Mouse (Mus musculus): ENCODE results near the gene Cmc1. TPM values are rescaled to one million over a fixed set of nuclear protein-coding genes. Genes with fewer than 3 reads are reported as not detected.
"Not testable (repeated sequence)": the region's sequence is repeated elsewhere in the genome, so short reads cannot be mapped to it uniquely, and the experiment has no call there.

Cmc1 gene
- polyA plus RNA-seq, 1 experiment from 2014 or later = 41.5 TPM

DNA sequence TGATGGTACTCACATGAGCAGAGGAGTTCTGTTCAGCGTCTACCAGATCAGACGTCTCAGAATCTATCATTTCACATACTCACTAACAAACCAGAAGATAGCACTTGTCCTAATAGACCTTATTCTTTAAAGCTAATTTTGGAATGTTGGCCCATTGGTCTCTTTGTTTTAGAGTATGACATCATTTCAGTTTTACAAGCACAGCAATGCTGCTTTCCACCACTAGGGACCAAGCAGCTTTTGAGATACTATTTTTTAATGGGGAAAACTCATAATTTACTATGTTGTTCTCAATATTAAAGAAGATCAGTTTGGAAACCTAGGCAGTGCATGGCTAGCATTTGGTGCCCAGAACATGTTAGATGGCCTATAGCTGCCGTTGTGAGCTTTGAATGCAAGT lies 7.3 kb upstream of the Cmc1 start:
- no peak for ATAC-seq (ENCODE audit: low FRiP score)

DNA sequence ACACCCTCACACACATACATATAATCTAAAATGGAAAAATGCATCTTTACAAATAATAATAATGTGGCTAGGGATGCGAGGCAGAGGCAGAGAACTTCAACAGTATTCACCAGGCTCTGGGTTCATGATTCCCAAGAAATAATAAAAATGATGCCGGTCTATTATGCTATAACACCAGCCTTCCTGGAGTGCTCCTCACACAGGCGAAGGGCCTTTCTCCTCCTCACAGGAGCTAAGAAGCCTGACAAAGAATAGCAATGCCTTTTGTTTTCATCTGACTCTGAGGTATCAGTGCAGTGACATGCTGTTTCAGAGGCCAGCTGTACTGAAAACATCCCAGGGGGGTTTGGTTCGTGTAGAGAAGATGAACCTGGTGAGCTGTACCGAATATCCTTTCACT lies 4.7 kb upstream of the Cmc1 start:
- Histone ChIP-seq H3K4me2 (no peak overlapping the region), H3K4me3 (ENCODE audit: low read depth, low read length) (no peak overlapping the region), H3K4me1 (ENCODE audit: control insufficient read depth, insufficient read depth, low read length) (no peaks in the 10 kb centered on the region), H3K36me3 (ENCODE audit: control insufficient read depth, insufficient read depth, low read length) (no peaks in the 10 kb centered on the region), H3K27me3 (ENCODE audit: control insufficient read depth, insufficient read depth, low read length) (no peaks in the 10 kb centered on the region), H3K9ac (ENCODE audit: low read length) (no peak overlapping the region), H3K27ac (ENCODE audit: low read depth, low read length) (no peak overlapping the region), H3K9me3 (ENCODE audit: control insufficient read depth, low read length) (no peaks in the 10 kb centered on the region)
- WGBS = 79% methylated on average over 5 of the region's 5 CpGs
- DNase-seq (ENCODE audit: low spot score, missing footprints) (no peak), ATAC-seq (ENCODE audit: low FRiP score) (no peak)

More for the DNA sequence above, 7.3 kb upstream of the Cmc1 start:
- H3K4me3 ChIP-seq (ENCODE audit: low read depth, low read length) = no peak overlapping the region
- 92% methylated on average over 3 of the region's 3 CpGs for WGBS
- no peak overlapping the region for H3K27ac ChIP-seq (ENCODE audit: low read depth, low read length)
- H3K4me2 ChIP-seq = no peak overlapping the region
- H3K4me1 ChIP-seq (ENCODE audit: control insufficient read depth, insufficient read depth, low read length) = no peaks in the 10 kb centered on the region
- H3K36me3 ChIP-seq (ENCODE audit: control insufficient read depth, insufficient read depth, low read length) = no peaks in the 10 kb centered on the region
- no peaks in the 10 kb centered on the region for H3K9me3 ChIP-seq (ENCODE audit: control insufficient read depth, low read length)
- no peak overlapping the region for H3K9ac ChIP-seq (ENCODE audit: low read length)
- DNase-seq (ENCODE audit: low spot score, missing footprints) = no peak
- no peaks in the 10 kb centered on the region for H3K27me3 ChIP-seq (ENCODE audit: control insufficient read depth, insufficient read depth, low read length)

- H3K4me1 ChIP-seq (ENCODE audit: control insufficient read depth, insufficient read depth, low read length) = peaks cover 2% of the 10 kb centered on the region; the same call in 1 of the 2 replicates
- H3K27me3 ChIP-seq (ENCODE audit: control insufficient read depth, insufficient read depth, low read length) = no peaks in the 10 kb centered on the region
- no peak overlapping the region for H3K4me2 ChIP-seq
- H3K36me3 ChIP-seq (ENCODE audit: control insufficient read depth, insufficient read depth, low read length) = no peaks in the 10 kb centered on the region
- no peaks in the 10 kb centered on the region for H3K9me3 ChIP-seq (ENCODE audit: control insufficient read depth, low read length)
- H3K9ac ChIP-seq (ENCODE audit: low read length) = no peak overlapping the region
- H3K4me3 ChIP-seq (ENCODE audit: low read depth, low read length) = no peak overlapping the region
- DNase-seq (ENCODE audit: low spot score, missing footprints) (no peak), ATAC-seq (ENCODE audit: low FRiP score) (no peak)
- H3K27ac ChIP-seq (ENCODE audit: low read depth, low read length) = no peak overlapping the region
- 100% methylated on average over 1 of the region's 1 CpGs for WGBS
Measured at GRCm38 (mm10) chr9:118151221-118151507, 1.2 kb upstream of the Cmc1 start.

DNA sequence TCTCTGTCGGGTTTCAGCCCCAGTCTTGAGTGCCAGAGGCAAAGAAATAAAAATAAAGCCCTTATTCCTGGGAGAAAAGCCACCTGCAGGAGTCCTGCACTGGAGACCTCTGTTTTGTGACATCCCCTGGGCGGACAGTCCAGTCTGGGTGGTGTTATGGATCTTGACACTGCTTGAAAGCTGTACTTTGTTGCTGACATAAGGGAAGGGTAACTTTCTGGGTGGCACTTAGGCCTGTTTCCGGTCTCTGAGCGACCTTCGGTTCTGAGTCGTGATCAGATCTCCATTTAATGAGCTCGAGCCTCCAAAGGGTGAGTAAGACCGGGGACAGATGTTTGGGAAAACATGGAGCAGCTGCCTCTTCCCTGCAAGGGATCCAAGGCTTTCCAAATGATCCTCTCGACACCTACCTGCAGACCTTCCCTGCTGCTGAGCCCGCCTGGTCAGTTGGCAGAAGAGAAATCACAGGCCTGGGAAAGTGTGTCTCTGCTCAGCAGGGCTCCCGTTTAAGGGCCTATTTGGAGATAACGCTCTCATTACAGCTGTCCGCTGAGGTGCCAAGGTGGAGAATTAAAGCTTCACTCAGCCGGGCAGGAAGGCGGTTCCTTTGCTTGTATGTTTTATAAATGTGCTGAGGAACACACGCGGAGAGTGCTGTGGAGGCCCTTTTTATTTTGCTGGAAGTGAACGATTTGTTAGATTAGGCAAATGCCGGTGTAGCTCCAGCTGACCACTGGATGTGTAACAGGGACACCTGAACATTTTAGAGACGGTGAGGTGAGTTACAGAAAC lies 648 bp upstream of the Cmc1 start:
- no peaks in the 10 kb centered on the region for H3K27me3 ChIP-seq (ENCODE audit: control insufficient read depth, insufficient read depth, low read length)
- no peaks in the 10 kb centered on the region for H3K36me3 ChIP-seq (ENCODE audit: control insufficient read depth, insufficient read depth, low read length)
- H3K9me3 ChIP-seq (ENCODE audit: control insufficient read depth, low read length) = no peaks in the 10 kb centered on the region
- H3K4me3 ChIP-seq (ENCODE audit: low read depth, low read length) = no peak overlapping the region
- H3K27ac ChIP-seq (ENCODE audit: low read depth, low read length) = no peak overlapping the region
- peaks cover 2% of the 10 kb centered on the region; the same call in 1 of the 2 replicates for H3K4me1 ChIP-seq (ENCODE audit: control insufficient read depth, insufficient read depth, low read length)
- no peak for DNase-seq (ENCODE audit: low spot score, missing footprints)
- peak overlapping the region; percentile 56; the same call in 1 of the 2 replicates for H3K4me2 ChIP-seq
- peak; percentile 55 for ATAC-seq (ENCODE audit: low FRiP score)
- no peak overlapping the region for H3K9ac ChIP-seq (ENCODE audit: low read length)
- WGBS = 89% methylated on average over 20 of the region's 20 CpGs

DNA sequence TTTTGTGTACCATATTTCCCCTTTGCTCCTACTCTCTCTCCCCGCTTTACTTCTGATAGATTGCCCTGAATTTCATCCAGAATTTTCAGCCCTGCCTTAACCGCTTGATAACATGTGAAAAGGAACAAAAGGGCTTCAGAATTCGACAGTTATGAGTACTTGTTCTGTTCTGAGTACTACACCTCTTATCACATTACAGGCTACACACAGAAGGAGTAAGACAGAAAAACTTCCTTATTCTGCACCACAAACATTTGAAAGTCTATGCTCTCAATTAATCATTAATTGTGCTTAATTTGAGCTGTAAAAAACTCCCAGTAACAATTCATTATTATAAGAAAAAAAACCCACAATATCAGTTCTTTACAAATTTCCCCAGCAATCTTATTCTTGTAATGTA lies 9.6 kb downstream of the Cmc1 start:
- not testable (repeated sequence) for H3K9me3 ChIP-seq (ENCODE audit: control insufficient read depth, low read length); H3K4me2 ChIP-seq; H3K4me3 ChIP-seq (ENCODE audit: low read depth, low read length); DNase-seq (ENCODE audit: low spot score, missing footprints); H3K27ac ChIP-seq (ENCODE audit: low read depth, low read length); H3K9ac ChIP-seq (ENCODE audit: low read length); H3K27me3 ChIP-seq (ENCODE audit: control insufficient read depth, insufficient read depth, low read length); ATAC-seq (ENCODE audit: low FRiP score); H3K4me1 ChIP-seq (ENCODE audit: control insufficient read depth, insufficient read depth, low read length); H3K36me3 ChIP-seq (ENCODE audit: control insufficient read depth, insufficient read depth, low read length)
- WGBS = 89% methylated on average over 2 of the region's 3 CpGs

GRCm38 (mm10) chr9:118110360-118110710 lies 39.6 kb downstream of the Cmc1 start:
- Histone ChIP-seq H3K9ac (ENCODE audit: low read length) (no peak overlapping the region), H3K27me3 (ENCODE audit: control insufficient read depth, insufficient read depth, low read length) (no peaks in the 10 kb centered on the region), H3K36me3 (ENCODE audit: control insufficient read depth, insufficient read depth, low read length) (no peaks in the 10 kb centered on the region), H3K9me3 (ENCODE audit: control insufficient read depth, low read length) (no peaks in the 10 kb centered on the region), H3K4me1 (ENCODE audit: control insufficient read depth, insufficient read depth, low read length) (no peaks in the 10 kb centered on the region), H3K27ac (ENCODE audit: low read depth, low read length) (no peak overlapping the region), H3K4me3 (ENCODE audit: low read depth, low read length) (no peak overlapping the region), H3K4me2 (no peak overlapping the region)
- 72% methylated on average over 2 of the region's 2 CpGs for WGBS
- DNase-seq (ENCODE audit: low spot score, missing footprints) (peak; percentile 44), ATAC-seq (ENCODE audit: low FRiP score) (no peak)

GRCm38 (mm10) chr9:118109697-118110359 lies 40.1 kb downstream of the Cmc1 start:
- H3K4me3 ChIP-seq (ENCODE audit: low read depth, low read length) = no peak overlapping the region
- H3K4me1 ChIP-seq (ENCODE audit: control insufficient read depth, insufficient read depth, low read length) = no peaks in the 10 kb centered on the region
- no peaks in the 10 kb centered on the region for H3K9me3 ChIP-seq (ENCODE audit: control insufficient read depth, low read length)
- no peak overlapping the region for H3K4me2 ChIP-seq
- DNase-seq (ENCODE audit: low spot score, missing footprints) = peak; percentile 44
- no peak for ATAC-seq (ENCODE audit: low FRiP score)
- no peak overlapping the region for H3K27ac ChIP-seq (ENCODE audit: low read depth, low read length)
- H3K27me3 ChIP-seq (ENCODE audit: control insufficient read depth, insufficient read depth, low read length) = no peaks in the 10 kb centered on the region
- no peak overlapping the region for H3K9ac ChIP-seq (ENCODE audit: low read length)
- WGBS = 92% methylated on average over 7 of the region's 7 CpGs
- H3K36me3 ChIP-seq (ENCODE audit: control insufficient read depth, insufficient read depth, low read length) = no peaks in the 10 kb centered on the region

DNA sequence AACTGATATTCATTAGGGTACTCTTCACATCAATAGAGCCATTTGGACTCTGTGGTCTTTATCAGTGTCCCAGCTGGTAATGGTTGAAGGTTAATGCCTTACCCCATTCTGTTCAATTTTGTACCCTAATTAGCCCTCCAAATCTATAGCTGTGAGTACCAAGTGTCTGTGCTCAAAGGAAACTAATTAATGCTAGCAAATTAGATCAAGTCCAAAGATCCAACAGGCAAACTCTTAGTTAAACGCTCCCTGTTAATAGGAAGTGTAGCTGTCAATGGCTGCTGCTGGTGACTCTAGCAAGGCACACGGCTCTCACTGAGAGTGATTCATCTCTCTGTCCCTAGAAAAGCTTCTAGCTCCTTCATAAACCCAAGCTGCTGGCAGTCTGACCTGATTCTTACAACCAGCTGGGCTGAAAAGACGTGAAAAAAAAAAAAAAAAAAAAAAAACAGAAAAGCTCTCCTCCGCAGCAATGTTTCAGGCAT lies 41.4 kb downstream of the Cmc1 start:
- no peaks in the 10 kb centered on the region for H3K9me3 ChIP-seq (ENCODE audit: control insufficient read depth, low read length)
- no peak overlapping the region for H3K27ac ChIP-seq (ENCODE audit: low read depth, low read length)
- H3K9ac ChIP-seq (ENCODE audit: low read length) = no peak overlapping the region
- peak; percentile 82 for DNase-seq (ENCODE audit: low spot score, missing footprints)
- no peak overlapping the region for H3K4me3 ChIP-seq (ENCODE audit: low read depth, low read length)
- no peak for ATAC-seq (ENCODE audit: low FRiP score)
- no peaks in the 10 kb centered on the region for H3K4me1 ChIP-seq (ENCODE audit: control insufficient read depth, insufficient read depth, low read length)
- WGBS = 62% methylated on average over 4 of the region's 4 CpGs
- H3K27me3 ChIP-seq (ENCODE audit: control insufficient read depth, insufficient read depth, low read length) = no peaks in the 10 kb centered on the region
- no peaks in the 10 kb centered on the region for H3K36me3 ChIP-seq (ENCODE audit: control insufficient read depth, insufficient read depth, low read length)
- H3K4me2 ChIP-seq = no peak overlapping the region

- no peaks in the 10 kb centered on the region for H3K9me3 ChIP-seq (ENCODE audit: control insufficient read depth, low read length)
- H3K4me2 ChIP-seq = no peak overlapping the region
- no peaks in the 10 kb centered on the region for H3K4me1 ChIP-seq (ENCODE audit: control insufficient read depth, insufficient read depth, low read length)
- ATAC-seq (ENCODE audit: low FRiP score) (no peak), DNase-seq (ENCODE audit: low spot score, missing footprints) (no peak)
- WGBS = 86% methylated on average over 2 of the region's 2 CpGs
- H3K4me3 ChIP-seq (ENCODE audit: low read depth, low read length) = no peak overlapping the region
- no peaks in the 10 kb centered on the region for H3K27me3 ChIP-seq (ENCODE audit: control insufficient read depth, insufficient read depth, low read length)
- no peak overlapping the region for H3K27ac ChIP-seq (ENCODE audit: low read depth, low read length)
- no peaks in the 10 kb centered on the region for H3K36me3 ChIP-seq (ENCODE audit: control insufficient read depth, insufficient read depth, low read length)
- no peak overlapping the region for H3K9ac ChIP-seq (ENCODE audit: low read length)
Measured at GRCm38 (mm10) chr9:118101802-118102201, 48.2 kb downstream of the Cmc1 start.

All from midbrain, embryonic 11.5 days (tissue).